Mouse (Mus musculus): ENCODE measurements at regions not wholly inside any gene's neighbourhood (a gene's known extent, or its start where the extent isn't known, plus 50 kb on each side); places are given as distances from the start of the nearest gene placed in this dataset.
"Not testable (repeated sequence)": the region's sequence is repeated elsewhere in the genome, so short reads cannot be mapped to it uniquely, and the experiment has no call there.

GRCm38 (mm10) chr8:35101701-35102100, 663.9 kb upstream of the Gm19410 start:
- H3K27me3 ChIP-seq (replicated peaks; ENCODE audit: insufficient read depth, low read length) = no peaks in the 10 kb centered on the region
- DNase-seq (ENCODE audit: low spot score) (no peak), ATAC-seq (no peak)
- no peaks in the 10 kb centered on the region for H3K36me3 ChIP-seq (ENCODE audit: insufficient read depth, low read length)
- H3K9me3 ChIP-seq (ENCODE audit: low read length) = no peaks in the 10 kb centered on the region
- no peaks in the 10 kb centered on the region for H3K4me1 ChIP-seq (ENCODE audit: insufficient read depth, low read depth, low read length)
- H3K27ac ChIP-seq (ENCODE audit: low read length) = no peak overlapping the region
- H3K9ac ChIP-seq (replicated peaks; ENCODE audit: low read depth) = no peak overlapping the region
- no peak overlapping the region for H3K4me2 ChIP-seq (replicated peaks; ENCODE audit: low read depth, low read length)
- WGBS = 70% methylated on average over 5 of the region's 5 CpGs
- no peak overlapping the region for H3K4me3 ChIP-seq (ENCODE audit: low read depth, low read length)
- TF ChIP-seq EP300 (IDR thresholded peaks at IDR 0.05) (no peak), CTCF (IDR thresholded peaks at IDR 0.05) (no peak)

- ATAC-seq; H3K27ac ChIP-seq (ENCODE audit: low read length); H3K4me3 ChIP-seq (ENCODE audit: low read depth, low read length); H3K9ac ChIP-seq (replicated peaks; ENCODE audit: low read depth); H3K4me2 ChIP-seq (replicated peaks; ENCODE audit: low read depth, low read length); H3K27me3 ChIP-seq (replicated peaks; ENCODE audit: insufficient read depth, low read length); H3K4me1 ChIP-seq (ENCODE audit: insufficient read depth, low read depth, low read length); H3K9me3 ChIP-seq (ENCODE audit: low read length); H3K36me3 ChIP-seq (ENCODE audit: insufficient read depth, low read length); DNase-seq (ENCODE audit: low spot score): not testable (repeated sequence)
- 56% methylated on average over 3 of the region's 3 CpGs for WGBS
Observed at GRCm38 (mm10) chr8:35102102-35102501, 663.5 kb upstream of the Gm19410 start.

GRCm38 (mm10) chr8:35104465-35104876, 661.1 kb upstream of the Gm19410 start:
- peak; percentile 21; the same call in 1 of the 2 replicates for ATAC-seq
- H3K36me3 ChIP-seq (ENCODE audit: insufficient read depth, low read length); DNase-seq (ENCODE audit: low spot score); H3K27ac ChIP-seq (ENCODE audit: low read length); H3K27me3 ChIP-seq (replicated peaks; ENCODE audit: insufficient read depth, low read length); H3K4me3 ChIP-seq (ENCODE audit: low read depth, low read length); H3K4me2 ChIP-seq (replicated peaks; ENCODE audit: low read depth, low read length); H3K4me1 ChIP-seq (ENCODE audit: insufficient read depth, low read depth, low read length); H3K9ac ChIP-seq (replicated peaks; ENCODE audit: low read depth); H3K9me3 ChIP-seq (ENCODE audit: low read length): not testable (repeated sequence)

DNA sequence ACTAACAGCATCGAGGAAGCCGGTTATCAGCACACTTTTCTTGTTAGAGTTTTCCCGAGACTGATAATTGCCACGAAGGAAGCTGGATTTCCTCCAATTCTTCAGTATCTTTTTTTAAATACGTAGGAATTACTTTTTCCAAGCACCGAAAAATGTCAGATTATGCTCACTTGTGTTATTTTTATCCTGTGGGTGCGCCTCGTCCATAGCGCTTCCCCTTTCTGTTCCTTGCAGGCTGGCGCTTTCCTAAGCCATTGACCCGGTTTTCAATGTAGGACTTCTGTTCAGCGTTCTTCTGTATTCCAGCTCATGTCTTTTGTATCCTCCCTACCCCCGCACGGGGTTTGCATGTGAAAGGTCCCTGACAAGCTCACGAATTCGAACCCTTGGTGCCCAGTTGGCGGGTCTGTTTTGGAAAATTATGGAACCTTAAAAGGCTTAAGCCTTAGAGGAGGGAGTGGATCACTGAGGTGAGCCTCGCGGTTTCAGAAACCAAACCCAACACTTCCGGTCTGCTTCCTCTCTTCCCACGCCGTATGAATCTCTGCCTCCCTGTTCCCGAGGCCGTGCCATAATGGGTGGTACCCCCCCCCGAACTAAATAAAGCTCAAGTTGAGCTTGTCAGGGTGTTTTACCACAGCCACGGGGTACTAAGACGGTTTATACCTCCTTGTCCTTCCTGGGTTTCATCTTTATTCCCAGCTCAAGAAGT, 655.9 kb upstream of the Gm19410 start:
- no peak overlapping the region for H3K4me2 ChIP-seq (replicated peaks; ENCODE audit: low read depth, low read length)
- DNase-seq (ENCODE audit: low spot score) = no peak
- WGBS = 69% methylated on average over 27 of the region's 27 CpGs
- no peaks in the 10 kb centered on the region for H3K27me3 ChIP-seq (replicated peaks; ENCODE audit: insufficient read depth, low read length)
- H3K4me1 ChIP-seq (ENCODE audit: insufficient read depth, low read depth, low read length) = no peaks in the 10 kb centered on the region
- no peaks in the 10 kb centered on the region for H3K36me3 ChIP-seq (ENCODE audit: insufficient read depth, low read length)
- no peaks in the 10 kb centered on the region for H3K9me3 ChIP-seq (ENCODE audit: low read length)
- no peak overlapping the region for H3K27ac ChIP-seq (ENCODE audit: low read length)
- no peak overlapping the region for H3K9ac ChIP-seq (replicated peaks; ENCODE audit: low read depth)
- no peak for TF ChIP-seq CTCF (IDR thresholded peaks at IDR 0.05)
- TF ChIP-seq EP300 (IDR thresholded peaks at IDR 0.05) = no peak
- H3K4me3 ChIP-seq (ENCODE audit: low read depth, low read length) = no peak overlapping the region
- no peak for ATAC-seq

- Histone ChIP-seq H3K9ac (replicated peaks; ENCODE audit: low read depth) (no peak overlapping the region), H3K27me3 (replicated peaks; ENCODE audit: insufficient read depth, low read length) (no peaks in the 10 kb centered on the region), H3K36me3 (ENCODE audit: insufficient read depth, low read length) (no peaks in the 10 kb centered on the region), H3K4me2 (replicated peaks; ENCODE audit: low read depth, low read length) (no peak overlapping the region), H3K4me1 (ENCODE audit: insufficient read depth, low read depth, low read length) (no peaks in the 10 kb centered on the region), H3K27ac (ENCODE audit: low read length) (no peak overlapping the region), H3K9me3 (ENCODE audit: low read length) (no peaks in the 10 kb centered on the region), H3K4me3 (ENCODE audit: low read depth, low read length) (no peak overlapping the region)
- no peak for ATAC-seq
- DNase-seq (ENCODE audit: low spot score) = no peak
- no peak for TF ChIP-seq CTCF (IDR thresholded peaks at IDR 0.05)
- TF ChIP-seq EP300 (IDR thresholded peaks at IDR 0.05) = no peak
- WGBS = 90% methylated on average over 8 of the region's 8 CpGs
Observed at GRCm38 (mm10) chr8:35110286-35110685, 655.3 kb upstream of the Gm19410 start.

DNA sequence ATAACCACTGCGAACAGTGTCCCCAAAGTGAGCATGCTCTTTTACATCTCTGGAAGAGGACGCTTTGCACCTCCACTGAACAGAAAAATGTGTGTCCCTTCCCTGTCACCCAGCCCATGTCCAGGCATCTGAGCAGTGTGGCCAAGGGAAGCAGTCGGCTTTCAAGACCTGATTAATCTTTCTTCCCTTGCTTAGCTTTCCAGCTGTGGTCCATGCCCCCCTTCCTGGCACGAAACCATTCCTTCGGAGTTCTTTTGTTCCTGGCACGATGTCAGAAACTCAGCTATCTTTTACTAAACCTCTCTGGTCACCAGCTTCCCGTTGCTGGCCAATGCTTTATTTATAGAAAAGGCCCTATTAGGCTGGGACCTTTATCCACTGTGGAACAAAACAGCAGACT, 654.5 kb upstream of the Gm19410 start:
- DNase-seq (ENCODE audit: low spot score) (peak; percentile 25), ATAC-seq (no peak)
- 40% methylated on average over 7 of the region's 7 CpGs for WGBS
- Histone ChIP-seq H3K4me1 (ENCODE audit: insufficient read depth, low read depth, low read length) (no peaks in the 10 kb centered on the region), H3K27ac (ENCODE audit: low read length) (no peak overlapping the region), H3K36me3 (ENCODE audit: insufficient read depth, low read length) (no peaks in the 10 kb centered on the region), H3K9me3 (ENCODE audit: low read length) (no peaks in the 10 kb centered on the region), H3K4me3 (ENCODE audit: low read depth, low read length) (no peak overlapping the region), H3K4me2 (replicated peaks; ENCODE audit: low read depth, low read length) (no peak overlapping the region), H3K27me3 (replicated peaks; ENCODE audit: insufficient read depth, low read length) (no peaks in the 10 kb centered on the region), H3K9ac (replicated peaks; ENCODE audit: low read depth) (no peak overlapping the region)
- TF ChIP-seq CTCF (IDR thresholded peaks at IDR 0.05) (no peak), EP300 (IDR thresholded peaks at IDR 0.05) (no peak)
